Mouse (Mus musculus) retina, adult 2 months (tissue): ENCODE measurements around the gene Pkig.

Source experiments
- DNase-seq: peaks from one replicate; pipeline ENCODE4 v3.0.0-alpha.2; 2012; ENCODE audit warnings: low read depth, low spot score

The Pkig gene

GRCm38 (mm10) chr2:163710606-163711159 is 52.5 kb downstream of the Pkig start:
- DNase-seq: no peak

- DNase-seq: no peak
Measured at GRCm38 (mm10) chr2:163711368-163711868, 53.2 kb downstream of the Pkig start.

GRCm38 (mm10) chr2:163712473-163712872 is 54.3 kb downstream of the Pkig start:
- no peak for DNase-seq

- no peak for DNase-seq
Measured at GRCm38 (mm10) chr2:163712874-163713273, 54.7 kb downstream of the Pkig start.

GRCm38 (mm10) chr2:163713340-163713739 is 55.2 kb downstream of the Pkig start:
- no peak for DNase-seq

GRCm38 (mm10) chr2:163716448-163716847 is 58.3 kb downstream of the Pkig start:
- no peak for DNase-seq

- no peak for DNase-seq
Measured at GRCm38 (mm10) chr2:163716853-163717252, 58.7 kb downstream of the Pkig start.

GRCm38 (mm10) chr2:163718526-163718925 is 60.3 kb downstream of the Pkig start:
- DNase-seq: no peak

GRCm38 (mm10) chr2:163718951-163719603 is 60.9 kb downstream of the Pkig start:
- peak; percentile 62 for DNase-seq

- no peak for DNase-seq
Measured at GRCm38 (mm10) chr2:163719616-163720015, 61.4 kb downstream of the Pkig start.

GRCm38 (mm10) chr2:163722550-163722949 is 64.4 kb downstream of the Pkig start:
- DNase-seq: peak; percentile 33

- DNase-seq: no peak
Measured at GRCm38 (mm10) chr2:163726766-163727393, 68.7 kb downstream of the Pkig start.

- no peak for DNase-seq
Measured at GRCm38 (mm10) chr2:163728300-163728699, 70.1 kb downstream of the Pkig start.

- no peak for DNase-seq
Measured at GRCm38 (mm10) chr2:163732021-163732420, 73.8 kb downstream of the Pkig start.

- DNase-seq: no peak
Measured at GRCm38 (mm10) chr2:163735163-163735562, 77.0 kb downstream of the Pkig start.

GRCm38 (mm10) chr2:163735980-163736379 is 77.8 kb downstream of the Pkig start:
- no peak for DNase-seq

GRCm38 (mm10) chr2:163742656-163743055 is 84.5 kb downstream of the Pkig start:
- no peak for DNase-seq

- no peak for DNase-seq
Measured at GRCm38 (mm10) chr2:163743357-163743756, 85.2 kb downstream of the Pkig start.

- DNase-seq: no peak
Measured at GRCm38 (mm10) chr2:163744801-163745570, 86.8 kb downstream of the Pkig start.

- DNase-seq: no peak
Measured at GRCm38 (mm10) chr2:163749647-163750611, 91.7 kb downstream of the Pkig start, which contains the start of gene Ada. Gene Ada, minus strand, starts transcription at chr2:163750239.

GRCm38 (mm10) chr2:163754228-163754627 is 96.0 kb downstream of the Pkig start:
- no peak for DNase-seq
